Mouse (Mus musculus) forebrain, postnatal 0 days (tissue): ENCODE results near the gene Pls1. TPM values are rescaled to one million over a fixed set of nuclear protein-coding genes. Genes with fewer than 3 reads are reported as not detected.
A peak's percentile ranks its signal among the peaks of the same experiment; 100 is the strongest.

ENCODE experiments used
- ATAC-seq: fragments of 200-750 bp; cut with Nextera tagmentation; 2 replicates; pipeline ENCODE4 v1.8.0; 2017; ENCODE audit warnings: mild to moderate bottlenecking, moderate library complexity
- DNase-seq: peaks from one replicate; pipeline ENCODE4 v3.0.0-alpha.2; 2015
- H3K27ac ChIP-seq: fragments of 300-500 bp; sonication (generic); 2 replicates; pipeline ENCODE4 v1.5.1; 2014; ENCODE audit warnings: low read depth, mild to moderate bottlenecking, antibody characterized with exemption, low read length, moderate library complexity, mixed read lengths
- H3K27me3 ChIP-seq: fragments of 300-500 bp; sonication (generic); 2 replicates; pipeline ENCODE4 v1.6.1; 2014; ENCODE audit warnings: mild to moderate bottlenecking, low read length, mixed read lengths; ENCODE audit not compliant: insufficient read depth
- H3K36me3 ChIP-seq: fragments of 300-500 bp; sonication (generic); 2 replicates; pipeline ENCODE4 v1.6.1; 2014; ENCODE audit warnings: mild to moderate bottlenecking, moderate library complexity; ENCODE audit not compliant: insufficient read depth
- H3K4me1 ChIP-seq: fragments of 300-500 bp; sonication (generic); 2 replicates; pipeline ENCODE4 v1.6.1; 2014; ENCODE audit warnings: antibody characterized with exemption; ENCODE audit not compliant: insufficient read depth
- H3K4me2 ChIP-seq: fragments of 300-500 bp; sonication (generic); 2 replicates; pipeline ENCODE4 v1.6.1; 2014; ENCODE audit warnings: low read depth, mild to moderate bottlenecking, moderate library complexity
- H3K4me3 ChIP-seq: fragments of 300-500 bp; sonication (generic); 2 replicates; pipeline ENCODE4 v1.5.1; 2014; ENCODE audit warnings: low read depth, low read length, mixed read lengths
- H3K9ac ChIP-seq: fragments of 300-500 bp; sonication (generic); 2 replicates; pipeline ENCODE4 v1.6.1; 2014; ENCODE audit warnings: mild to moderate bottlenecking
- H3K9me3 ChIP-seq: fragments of 300-500 bp; sonication (generic); 2 replicates; pipeline ENCODE4 v1.6.1; 2016; ENCODE audit warnings: low read length
- CTCF ChIP-seq: sonication (generic); IDR thresholded peaks from 2 replicates; pipeline ENCODE4 v1.5.1; 2016; ENCODE audit warnings: antibody characterized with exemption, control low read depth, low read depth
- WGBS: fragments of 180-500 bp; shearing (Covaris S2); extraction: QIAGEN DNeasy Blood & Tissue Kit; methylation state at CpG from one replicate; pipeline ENCODE4 v1.1.7; 2014; 5-methylcytosine and 5-hydroxymethylcytosine counted together
- polyA plus RNA-seq: library from polyadenylated mRNA; unstranded; fragments of >200 nt; fragmentation: Nextera tagmentation; extraction: Ambion mirVana; gene quantifications from 2 replicates; pipeline ENCODE4 v1.2.1, GENCODE M21; 2015
- total RNA-seq: library from RNA; depleted of rRNA; stranded (reverse); fragments of >200 nt; gene quantifications from 2 replicates; pipeline ENCODE4 v1.2.3, GENCODE M21; 2014

Gene Pls1
- total and polyA plus RNA-seq, 2 experiments from 2014 or later = 1.3 to 2.9 TPM

GRCm38 (mm10) chr9:95852896-95853295, 7.8 kb upstream of the Pls1 start:
- ATAC-seq (peak; percentile 52), DNase-seq (peak; percentile 93)
- no peaks in the 10 kb centered on the region for H3K4me1 ChIP-seq
- no peaks in the 10 kb centered on the region for H3K27me3 ChIP-seq
- no peak overlapping the region for H3K9ac ChIP-seq
- no peak overlapping the region for H3K4me2 ChIP-seq
- H3K9me3 ChIP-seq = no peaks in the 10 kb centered on the region
- H3K36me3 ChIP-seq = no peaks in the 10 kb centered on the region
- WGBS = 22% methylated on average over 4 of the region's 4 CpGs
- TF ChIP-seq CTCF = peak; percentile 92
- H3K27ac ChIP-seq = no peak overlapping the region
- H3K4me3 ChIP-seq = no peak overlapping the region

GRCm38 (mm10) chr9:95851671-95852070, 6.6 kb upstream of the Pls1 start:
- no peak overlapping the region for H3K4me3 ChIP-seq
- ATAC-seq (no peak), DNase-seq (no peak)
- no peaks in the 10 kb centered on the region for H3K9me3 ChIP-seq
- TF ChIP-seq CTCF = no peak
- no peaks in the 10 kb centered on the region for H3K27me3 ChIP-seq
- H3K9ac ChIP-seq = no peak overlapping the region
- no peak overlapping the region for H3K4me2 ChIP-seq
- no peaks in the 10 kb centered on the region for H3K36me3 ChIP-seq
- no peaks in the 10 kb centered on the region for H3K4me1 ChIP-seq
- H3K27ac ChIP-seq = no peak overlapping the region
- WGBS = 69% methylated on average over 11 of the region's 11 CpGs

- 68% methylated on average over 4 of the region's 4 CpGs for WGBS
- no peak for TF ChIP-seq CTCF
- Histone ChIP-seq H3K36me3 (no peaks in the 10 kb centered on the region), H3K9me3 (no peaks in the 10 kb centered on the region), H3K27ac (no peak overlapping the region), H3K4me3 (no peak overlapping the region), H3K4me2 (peak overlapping the region; percentile 93; the same call in 1 of the 2 replicates), H3K9ac (no peak overlapping the region), H3K4me1 (no peaks in the 10 kb centered on the region), H3K27me3 (peaks cover 3% of the 10 kb centered on the region; the same call in 1 of the 2 replicates)
- no peak for ATAC-seq
- DNase-seq = no peak
These were observed 600 bp upstream of the Pls1 start for GRCm38 (mm10) chr9:95845711-95846110.

GRCm38 (mm10) chr9:95839424-95839823, 5.7 kb downstream of the Pls1 start:
- Histone ChIP-seq H3K27me3 (peaks cover 3% of the 10 kb centered on the region; the same call in 1 of the 2 replicates), H3K4me3 (no peak overlapping the region), H3K4me1 (no peaks in the 10 kb centered on the region), H3K4me2 (no peak overlapping the region), H3K27ac (no peak overlapping the region), H3K9ac (no peak overlapping the region), H3K36me3 (no peaks in the 10 kb centered on the region), H3K9me3 (no peaks in the 10 kb centered on the region)
- no peak for TF ChIP-seq CTCF
- ATAC-seq = no peak
- WGBS = 91% methylated on average over 3 of the region's 3 CpGs
- no peak for DNase-seq

GRCm38 (mm10) chr9:95835741-95836140, 9.4 kb downstream of the Pls1 start:
- 93% methylated on average over 10 of the region's 10 CpGs for WGBS
- Histone ChIP-seq H3K27ac (no peak overlapping the region), H3K4me1 (no peaks in the 10 kb centered on the region), H3K9ac (no peak overlapping the region), H3K36me3 (no peaks in the 10 kb centered on the region), H3K27me3 (no peaks in the 10 kb centered on the region), H3K4me3 (no peak overlapping the region), H3K4me2 (no peak overlapping the region), H3K9me3 (no peaks in the 10 kb centered on the region)
- no peak for TF ChIP-seq CTCF
- ATAC-seq (no peak), DNase-seq (no peak)

GRCm38 (mm10) chr9:95834799-95835198, 10.3 kb downstream of the Pls1 start:
- Histone ChIP-seq H3K4me2 (no peak overlapping the region), H3K27me3 (no peaks in the 10 kb centered on the region), H3K27ac (no peak overlapping the region), H3K9me3 (no peaks in the 10 kb centered on the region), H3K4me1 (no peaks in the 10 kb centered on the region), H3K36me3 (no peaks in the 10 kb centered on the region), H3K4me3 (no peak overlapping the region), H3K9ac (no peak overlapping the region)
- DNase-seq (no peak), ATAC-seq (no peak)
- no peak for TF ChIP-seq CTCF
- WGBS = 68% methylated on average over 3 of the region's 3 CpGs

- Histone ChIP-seq H3K9me3 (no peaks in the 10 kb centered on the region), H3K36me3 (no peaks in the 10 kb centered on the region), H3K9ac (no peak overlapping the region), H3K4me1 (no peaks in the 10 kb centered on the region), H3K27ac (no peak overlapping the region), H3K4me3 (no peak overlapping the region), H3K27me3 (no peaks in the 10 kb centered on the region), H3K4me2 (no peak overlapping the region)
- ATAC-seq (no peak), DNase-seq (no peak)
- WGBS = 91% methylated on average over 3 of the region's 3 CpGs
- TF ChIP-seq CTCF = no peak
These were observed 12.4 kb downstream of the Pls1 start for GRCm38 (mm10) chr9:95832758-95833157.

- TF ChIP-seq CTCF = no peak
- Histone ChIP-seq H3K9ac (no peak overlapping the region), H3K4me1 (no peaks in the 10 kb centered on the region), H3K4me2 (no peak overlapping the region), H3K27ac (no peak overlapping the region), H3K4me3 (no peak overlapping the region), H3K9me3 (no peaks in the 10 kb centered on the region), H3K36me3 (no peaks in the 10 kb centered on the region), H3K27me3 (no peaks in the 10 kb centered on the region)
- ATAC-seq = no peak
- no peak for DNase-seq
- WGBS = 96% methylated on average over 5 of the region's 5 CpGs
These were observed 17.5 kb downstream of the Pls1 start for GRCm38 (mm10) chr9:95827565-95827964.
